Mouse (Mus musculus): ENCODE measurements at regions not wholly inside any gene's neighbourhood (a gene's known extent, or its start where the extent isn't known, plus 50 kb on each side); places are given as distances from the start of the nearest gene placed in this dataset.

GRCm38 (mm10) chr13:47480159-47480558 lies 357.7 kb downstream of the Rnf144b start:
- no peaks in the 10 kb centered on the region for H3K4me1 ChIP-seq (ENCODE audit: control insufficient read depth, insufficient read depth, low read length)
- no peak overlapping the region for H3K27ac ChIP-seq (replicated peaks; ENCODE audit: low read depth, low read length)
- H3K36me3 ChIP-seq (replicated peaks; ENCODE audit: control insufficient read depth, insufficient read depth, low read depth, low read length): no peaks in the 10 kb centered on the region
- no peak overlapping the region for H3K4me2 ChIP-seq (ENCODE audit: low read depth, low read length)
- H3K4me3 ChIP-seq (ENCODE audit: low read depth, low read length): no peak overlapping the region
- ATAC-seq (replicated peaks; ENCODE audit: insufficient number of reproducible peaks, low FRiP score, low TSS enrichment, low read depth) (no peak), DNase-seq (ENCODE audit: low spot score) (no peak)
- 71% methylated on average over 10 of the region's 10 CpGs for WGBS
- H3K9ac ChIP-seq (replicated peaks; ENCODE audit: low read length): no peak overlapping the region
- no peaks in the 10 kb centered on the region for H3K9me3 ChIP-seq (replicated peaks; ENCODE audit: control insufficient read depth, low read length)
- H3K27me3 ChIP-seq (ENCODE audit: control insufficient read depth, insufficient read depth, low read length): no peaks in the 10 kb centered on the region

GRCm38 (mm10) chr13:47484819-47485218 lies 362.4 kb downstream of the Rnf144b start:
- DNase-seq (ENCODE audit: low spot score) (no peak), ATAC-seq (replicated peaks; ENCODE audit: insufficient number of reproducible peaks, low FRiP score, low TSS enrichment, low read depth) (no peak)
- no peak overlapping the region for H3K4me2 ChIP-seq (ENCODE audit: low read depth, low read length)
- 84% methylated on average over 2 of the region's 2 CpGs for WGBS
- no peaks in the 10 kb centered on the region for H3K36me3 ChIP-seq (replicated peaks; ENCODE audit: control insufficient read depth, insufficient read depth, low read depth, low read length)
- H3K27me3 ChIP-seq (ENCODE audit: control insufficient read depth, insufficient read depth, low read length): no peaks in the 10 kb centered on the region
- no peaks in the 10 kb centered on the region for H3K4me1 ChIP-seq (ENCODE audit: control insufficient read depth, insufficient read depth, low read length)
- H3K9me3 ChIP-seq (replicated peaks; ENCODE audit: control insufficient read depth, low read length): no peaks in the 10 kb centered on the region
- H3K4me3 ChIP-seq (ENCODE audit: low read depth, low read length): no peak overlapping the region
- no peak overlapping the region for H3K9ac ChIP-seq (replicated peaks; ENCODE audit: low read length)
- H3K27ac ChIP-seq (replicated peaks; ENCODE audit: low read depth, low read length): no peak overlapping the region

- H3K9ac ChIP-seq (replicated peaks; ENCODE audit: low read length): no peak overlapping the region
- H3K4me3 ChIP-seq (ENCODE audit: low read depth, low read length): no peak overlapping the region
- H3K36me3 ChIP-seq (replicated peaks; ENCODE audit: control insufficient read depth, insufficient read depth, low read depth, low read length): no peaks in the 10 kb centered on the region
- H3K4me1 ChIP-seq (ENCODE audit: control insufficient read depth, insufficient read depth, low read length): no peaks in the 10 kb centered on the region
- no peak overlapping the region for H3K27ac ChIP-seq (replicated peaks; ENCODE audit: low read depth, low read length)
- ATAC-seq (replicated peaks; ENCODE audit: insufficient number of reproducible peaks, low FRiP score, low TSS enrichment, low read depth) (no peak), DNase-seq (ENCODE audit: low spot score) (no peak)
- H3K9me3 ChIP-seq (replicated peaks; ENCODE audit: control insufficient read depth, low read length): no peaks in the 10 kb centered on the region
- no peaks in the 10 kb centered on the region for H3K27me3 ChIP-seq (ENCODE audit: control insufficient read depth, insufficient read depth, low read length)
- H3K4me2 ChIP-seq (ENCODE audit: low read depth, low read length): no peak overlapping the region
Measured at GRCm38 (mm10) chr13:47486111-47486510, 363.7 kb downstream of the Rnf144b start.

GRCm38 (mm10) chr13:47486658-47487057 lies 364.2 kb downstream of the Rnf144b start:
- H3K9ac ChIP-seq (replicated peaks; ENCODE audit: low read length): no peak overlapping the region
- H3K4me1 ChIP-seq (ENCODE audit: control insufficient read depth, insufficient read depth, low read length): no peaks in the 10 kb centered on the region
- H3K9me3 ChIP-seq (replicated peaks; ENCODE audit: control insufficient read depth, low read length): no peaks in the 10 kb centered on the region
- ATAC-seq (replicated peaks; ENCODE audit: insufficient number of reproducible peaks, low FRiP score, low TSS enrichment, low read depth) (no peak), DNase-seq (ENCODE audit: low spot score) (no peak)
- no peak overlapping the region for H3K27ac ChIP-seq (replicated peaks; ENCODE audit: low read depth, low read length)
- no peak overlapping the region for H3K4me3 ChIP-seq (ENCODE audit: low read depth, low read length)
- WGBS: 91% methylated on average over 3 of the region's 3 CpGs
- H3K36me3 ChIP-seq (replicated peaks; ENCODE audit: control insufficient read depth, insufficient read depth, low read depth, low read length): no peaks in the 10 kb centered on the region
- H3K4me2 ChIP-seq (ENCODE audit: low read depth, low read length): no peak overlapping the region
- H3K27me3 ChIP-seq (ENCODE audit: control insufficient read depth, insufficient read depth, low read length): no peaks in the 10 kb centered on the region

GRCm38 (mm10) chr13:47505380-47505955 lies 383.0 kb downstream of the Rnf144b start:
- Histone ChIP-seq H3K36me3 (replicated peaks; ENCODE audit: control insufficient read depth, insufficient read depth, low read depth, low read length) (no peaks in the 10 kb centered on the region), H3K27me3 (ENCODE audit: control insufficient read depth, insufficient read depth, low read length) (no peaks in the 10 kb centered on the region), H3K27ac (replicated peaks; ENCODE audit: low read depth, low read length) (no peak overlapping the region), H3K9ac (replicated peaks; ENCODE audit: low read length) (no peak overlapping the region), H3K9me3 (replicated peaks; ENCODE audit: control insufficient read depth, low read length) (no peaks in the 10 kb centered on the region), H3K4me3 (ENCODE audit: low read depth, low read length) (no peak overlapping the region), H3K4me1 (ENCODE audit: control insufficient read depth, insufficient read depth, low read length) (no peaks in the 10 kb centered on the region), H3K4me2 (ENCODE audit: low read depth, low read length) (no peak overlapping the region)
- no peak for DNase-seq (ENCODE audit: low spot score)
- WGBS: 94% methylated on average over 15 of the region's 15 CpGs
- no peak for ATAC-seq (replicated peaks; ENCODE audit: insufficient number of reproducible peaks, low FRiP score, low TSS enrichment, low read depth)

- no peaks in the 10 kb centered on the region for H3K27me3 ChIP-seq (ENCODE audit: control insufficient read depth, insufficient read depth, low read length)
- H3K36me3 ChIP-seq (replicated peaks; ENCODE audit: control insufficient read depth, insufficient read depth, low read depth, low read length): no peaks in the 10 kb centered on the region
- DNase-seq (ENCODE audit: low spot score) (no peak), ATAC-seq (replicated peaks; ENCODE audit: insufficient number of reproducible peaks, low FRiP score, low TSS enrichment, low read depth) (no peak)
- H3K9ac ChIP-seq (replicated peaks; ENCODE audit: low read length): no peak overlapping the region
- no peaks in the 10 kb centered on the region for H3K4me1 ChIP-seq (ENCODE audit: control insufficient read depth, insufficient read depth, low read length)
- 95% methylated on average over 1 of the region's 1 CpGs for WGBS
- no peaks in the 10 kb centered on the region for H3K9me3 ChIP-seq (replicated peaks; ENCODE audit: control insufficient read depth, low read length)
- no peak overlapping the region for H3K4me2 ChIP-seq (ENCODE audit: low read depth, low read length)
- H3K27ac ChIP-seq (replicated peaks; ENCODE audit: low read depth, low read length): no peak overlapping the region
- H3K4me3 ChIP-seq (ENCODE audit: low read depth, low read length): no peak overlapping the region
Measured at GRCm38 (mm10) chr13:47532935-47533334, 410.5 kb downstream of the Rnf144b start.

GRCm38 (mm10) chr13:47537156-47537555 lies 414.7 kb downstream of the Rnf144b start:
- Histone ChIP-seq H3K4me3 (ENCODE audit: low read depth, low read length) (no peak overlapping the region), H3K36me3 (replicated peaks; ENCODE audit: control insufficient read depth, insufficient read depth, low read depth, low read length) (no peaks in the 10 kb centered on the region), H3K27ac (replicated peaks; ENCODE audit: low read depth, low read length) (no peak overlapping the region), H3K27me3 (ENCODE audit: control insufficient read depth, insufficient read depth, low read length) (no peaks in the 10 kb centered on the region), H3K9ac (replicated peaks; ENCODE audit: low read length) (no peak overlapping the region), H3K9me3 (replicated peaks; ENCODE audit: control insufficient read depth, low read length) (no peaks in the 10 kb centered on the region), H3K4me2 (ENCODE audit: low read depth, low read length) (no peak overlapping the region), H3K4me1 (ENCODE audit: control insufficient read depth, insufficient read depth, low read length) (no peaks in the 10 kb centered on the region)
- DNase-seq (ENCODE audit: low spot score) (no peak), ATAC-seq (replicated peaks; ENCODE audit: insufficient number of reproducible peaks, low FRiP score, low TSS enrichment, low read depth) (no peak)
- 92% methylated on average over 2 of the region's 2 CpGs for WGBS

- ATAC-seq (replicated peaks; ENCODE audit: insufficient number of reproducible peaks, low FRiP score, low TSS enrichment, low read depth): no peak
- 49% methylated on average over 6 of the region's 6 CpGs for WGBS
Measured at GRCm38 (mm10) chr13:47549626-47550025, 427.2 kb downstream of the Rnf144b start.

More at GRCm38 (mm10) chr13:47549626-47550025, 427.2 kb downstream of the Rnf144b start:
- no peak overlapping the region for H3K27ac ChIP-seq (replicated peaks; ENCODE audit: low read depth, low read length)
- H3K36me3 ChIP-seq (replicated peaks; ENCODE audit: control insufficient read depth, insufficient read depth, low read depth, low read length): no peaks in the 10 kb centered on the region
- no peaks in the 10 kb centered on the region for H3K9me3 ChIP-seq (replicated peaks; ENCODE audit: control insufficient read depth, low read length)
- no peaks in the 10 kb centered on the region for H3K4me1 ChIP-seq (ENCODE audit: control insufficient read depth, insufficient read depth, low read length)
- DNase-seq (ENCODE audit: low spot score): no peak
- no peak overlapping the region for H3K4me2 ChIP-seq (ENCODE audit: low read depth, low read length)
- no peak overlapping the region for H3K9ac ChIP-seq (replicated peaks; ENCODE audit: low read length)
- H3K4me3 ChIP-seq (ENCODE audit: low read depth, low read length): no peak overlapping the region
- H3K27me3 ChIP-seq (ENCODE audit: control insufficient read depth, insufficient read depth, low read length): no peaks in the 10 kb centered on the region

All from embryonic facial prominence, embryonic 11.5 days (tissue).